Mouse (Mus musculus) limb, embryonic 10.5 days (tissue): ENCODE measurements at regions not wholly inside any gene's neighbourhood (a gene's known extent, or its start where the extent isn't known, plus 50 kb on each side); places are given as distances from the start of the nearest gene placed in this dataset.

ENCODE experiments used
- DNase-seq: peaks from one replicate; pipeline ENCODE4 v3.0.0-alpha.2; 2017; ENCODE audit warnings: low spot score
- H3K27ac ChIP-seq: fragments of 300-500 bp; sonication (generic); 2 replicates; pipeline ENCODE4 v1.5.1; 2016; ENCODE audit warnings: mild to moderate bottlenecking
- H3K27me3 ChIP-seq: fragments of 300-500 bp; sonication (generic); 2 replicates; pipeline ENCODE4 v1.6.1; 2016; ENCODE audit warnings: low read depth, mild to moderate bottlenecking; ENCODE audit not compliant: poor library complexity, severe bottlenecking
- H3K36me3 ChIP-seq: fragments of 300-500 bp; sonication (generic); 2 replicates; pipeline ENCODE4 v1.6.1; 2016; ENCODE audit warnings: mild to moderate bottlenecking, moderate library complexity
- H3K4me1 ChIP-seq: fragments of 300-500 bp; sonication (generic); 2 replicates; pipeline ENCODE4 v1.6.1; 2016
- H3K4me3 ChIP-seq: fragments of 300-500 bp; sonication (generic); 2 replicates; pipeline ENCODE4 v1.5.1; 2016; ENCODE audit warnings: mild to moderate bottlenecking, moderate library complexity
- H3K9me3 ChIP-seq: fragments of 300-500 bp; sonication (generic); replicated peaks from 2 replicates; pipeline ENCODE4 v1.6.1; 2016; ENCODE audit warnings: mild to moderate bottlenecking
- WGBS: fragments of 180-500 bp; shearing (Covaris S2); methylation state at CpG from one replicate; pipeline ENCODE4 v1.1.7; 2016; 5-methylcytosine and 5-hydroxymethylcytosine counted together

DNA sequence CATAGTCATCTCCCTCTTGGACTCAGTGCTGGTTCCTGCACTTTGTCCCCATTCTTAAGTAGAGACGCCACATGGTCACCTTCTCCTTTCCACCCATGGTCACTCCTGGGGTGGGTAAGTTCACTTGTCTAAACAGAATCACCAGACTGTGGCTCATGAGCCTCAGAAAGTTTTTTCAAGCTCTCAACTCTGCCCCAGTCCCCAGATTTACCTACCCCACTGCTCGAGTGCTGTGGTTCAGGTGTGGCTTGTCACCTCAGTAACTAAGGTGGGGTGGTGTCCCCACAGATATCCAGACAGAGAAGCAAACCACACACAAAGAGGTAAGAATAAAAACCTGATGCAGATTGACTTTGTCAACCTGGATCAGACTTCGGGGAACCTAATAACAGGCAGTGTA, 87.6 kb downstream of the Rpl10-ps3 start:
- Histone ChIP-seq H3K27ac (no peak overlapping the region), H3K4me1 (no peaks in the 10 kb centered on the region), H3K36me3 (no peaks in the 10 kb centered on the region), H3K4me3 (no peak overlapping the region), H3K27me3 (no peaks in the 10 kb centered on the region), H3K9me3 (no peaks in the 10 kb centered on the region)
- WGBS: 86% methylated on average over 3 of the region's 3 CpGs
- DNase-seq: no peak

- peaks cover 12% of the 10 kb centered on the region for H3K4me1 ChIP-seq
- no peak overlapping the region for H3K27ac ChIP-seq
- H3K4me3 ChIP-seq: no peak overlapping the region
- H3K36me3 ChIP-seq: no peaks in the 10 kb centered on the region
- H3K9me3 ChIP-seq: no peaks in the 10 kb centered on the region
- 69% methylated on average over 5 of the region's 5 CpGs for WGBS
- H3K27me3 ChIP-seq: no peaks in the 10 kb centered on the region
- DNase-seq: no peak
Measured at GRCm38 (mm10) chr9:50244982-50245671, 99.6 kb downstream of the Rpl10-ps3 start.

DNA sequence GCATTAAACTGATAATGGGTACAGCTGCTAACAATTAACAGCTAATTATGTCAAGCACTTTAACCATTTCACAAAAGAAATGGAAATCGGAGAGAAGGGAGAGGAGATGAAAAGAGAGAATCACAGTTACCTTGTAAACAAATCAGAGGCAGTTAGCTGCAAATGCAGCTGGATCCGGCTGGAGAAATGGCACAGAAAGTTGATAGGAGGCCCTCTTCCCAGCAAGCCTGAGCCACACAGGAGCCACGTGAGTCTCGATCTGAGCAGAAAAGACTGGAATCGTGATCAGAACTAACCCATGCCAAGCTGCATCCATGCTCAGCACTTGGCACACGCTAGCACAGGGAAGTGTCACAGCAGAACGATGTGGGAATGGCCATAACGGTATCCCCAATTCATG, 103.8 kb downstream of the Rpl10-ps3 start:
- 52% methylated on average over 8 of the region's 8 CpGs for WGBS
- Histone ChIP-seq H3K27ac (no peak overlapping the region), H3K36me3 (no peaks in the 10 kb centered on the region), H3K4me3 (no peak overlapping the region), H3K4me1 (peaks cover 19% of the 10 kb centered on the region), H3K27me3 (no peaks in the 10 kb centered on the region), H3K9me3 (no peaks in the 10 kb centered on the region)
- DNase-seq: no peak

DNA sequence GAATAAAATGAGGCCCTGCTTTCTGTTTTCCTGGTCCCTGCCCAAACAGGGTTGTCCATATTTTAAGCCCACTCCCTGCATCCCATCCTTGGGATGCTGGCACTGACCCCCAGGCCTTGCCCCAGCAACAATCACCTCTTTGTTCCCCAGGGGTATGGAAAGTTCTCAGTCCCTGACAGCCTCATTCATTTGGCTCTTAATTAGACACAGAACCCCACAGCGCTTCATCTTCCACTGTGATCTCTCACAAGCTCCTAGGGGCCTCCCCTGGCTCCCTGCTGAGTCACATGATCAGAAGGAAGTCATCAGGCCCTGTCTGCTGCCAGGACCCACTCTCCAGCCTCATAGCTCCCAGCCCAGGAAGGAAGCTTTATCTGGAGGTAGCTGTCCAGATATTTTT, 108.9 kb downstream of the Rpl10-ps3 start:
- Histone ChIP-seq H3K4me1 (peaks cover 17% of the 10 kb centered on the region), H3K36me3 (no peaks in the 10 kb centered on the region), H3K27ac (0 out of 2 replicates have a peak overlapping the region, but pooled peaks have one; percentile 0), H3K4me3 (no peak overlapping the region), H3K9me3 (no peaks in the 10 kb centered on the region), H3K27me3 (no peaks in the 10 kb centered on the region)
- peak; percentile 36 for DNase-seq
- WGBS: 21% methylated on average over 1 of the region's 1 CpGs

DNA sequence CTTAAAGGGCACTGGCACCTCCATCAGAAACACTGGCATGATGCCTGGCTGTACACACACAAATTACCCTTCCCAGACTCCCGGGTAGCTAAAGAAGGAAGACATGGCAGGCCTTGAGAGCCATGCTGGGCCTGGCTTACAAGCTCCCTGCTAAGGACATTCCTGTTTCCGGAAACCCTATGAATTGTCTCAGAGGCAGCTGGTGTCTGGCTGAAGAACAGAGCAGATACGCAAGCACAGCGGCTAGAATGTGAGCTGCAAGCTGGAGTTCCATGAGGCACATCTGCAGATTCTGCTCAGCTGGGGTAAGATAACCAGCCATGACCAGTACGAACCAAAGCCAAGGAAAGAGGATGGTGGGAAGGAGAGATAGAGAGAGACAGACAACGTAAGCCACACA, 110.1 kb downstream of the Rpl10-ps3 start:
- Histone ChIP-seq H3K4me1 (peaks cover 14% of the 10 kb centered on the region), H3K36me3 (no peaks in the 10 kb centered on the region), H3K27me3 (no peaks in the 10 kb centered on the region), H3K27ac (no peak overlapping the region), H3K9me3 (no peaks in the 10 kb centered on the region), H3K4me3 (no peak overlapping the region)
- DNase-seq: no peak
- 91% methylated on average over 6 of the region's 6 CpGs for WGBS

DNA sequence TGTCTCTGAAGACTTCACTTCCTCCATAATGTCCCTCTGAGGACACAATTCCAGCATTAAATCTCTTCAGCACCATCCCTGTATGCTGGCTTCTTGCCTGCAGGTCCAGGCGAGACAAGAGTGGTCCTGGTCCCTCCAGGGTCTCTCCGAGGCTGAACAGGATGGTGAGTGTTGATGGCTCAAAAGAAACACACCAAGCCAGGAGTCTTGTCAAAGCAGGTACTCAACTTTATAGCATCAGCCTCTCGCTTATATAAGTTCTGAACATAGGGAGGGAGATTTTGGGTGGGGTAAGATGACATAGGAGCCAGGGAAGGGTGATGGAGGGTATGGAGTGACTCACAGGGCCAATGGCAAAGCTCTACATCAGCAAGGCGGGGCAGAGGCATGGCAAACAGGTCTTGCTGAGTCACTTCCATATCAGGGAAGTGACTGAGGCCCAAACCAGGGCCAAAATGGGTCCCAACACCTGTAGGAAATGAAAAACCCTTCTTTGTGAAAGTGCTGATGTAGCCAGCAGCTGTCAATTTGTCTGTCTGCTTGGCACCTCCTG, 111.7 kb downstream of the Rpl10-ps3 start:
- Histone ChIP-seq H3K27ac (no peak overlapping the region), H3K4me1 (peaks cover 14% of the 10 kb centered on the region), H3K36me3 (no peaks in the 10 kb centered on the region), H3K9me3 (no peaks in the 10 kb centered on the region), H3K4me3 (no peak overlapping the region), H3K27me3 (no peaks in the 10 kb centered on the region)
- 91% methylated on average over 4 of the region's 4 CpGs for WGBS
- no peak for DNase-seq

DNA sequence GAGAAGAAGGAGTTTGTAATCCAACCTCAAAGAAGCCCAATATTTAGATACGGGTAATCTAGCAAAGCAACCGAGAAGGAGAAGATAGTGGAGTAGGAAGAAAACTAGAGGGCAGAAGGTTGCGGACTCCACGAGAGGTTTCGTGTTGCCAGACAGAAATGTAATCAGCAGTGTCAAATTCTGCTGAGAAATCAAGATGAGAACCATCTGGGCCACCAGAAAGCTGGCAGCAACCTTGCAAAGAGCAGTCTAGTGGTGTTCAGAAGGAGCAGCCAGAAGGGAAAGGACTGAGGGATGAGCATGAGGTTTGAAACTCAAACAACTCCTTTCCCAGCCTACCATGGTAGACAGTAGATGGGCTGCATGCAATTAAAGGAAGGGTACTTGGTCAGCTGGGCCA, 134.3 kb downstream of the Rpl10-ps3 start:
- no peaks in the 10 kb centered on the region for H3K27me3 ChIP-seq
- WGBS: 73% methylated on average over 5 of the region's 5 CpGs
- H3K36me3 ChIP-seq: no peaks in the 10 kb centered on the region
- no peaks in the 10 kb centered on the region for H3K4me1 ChIP-seq
- H3K27ac ChIP-seq: no peak overlapping the region
- no peak for DNase-seq
- H3K9me3 ChIP-seq: no peaks in the 10 kb centered on the region
- H3K4me3 ChIP-seq: no peak overlapping the region

DNA sequence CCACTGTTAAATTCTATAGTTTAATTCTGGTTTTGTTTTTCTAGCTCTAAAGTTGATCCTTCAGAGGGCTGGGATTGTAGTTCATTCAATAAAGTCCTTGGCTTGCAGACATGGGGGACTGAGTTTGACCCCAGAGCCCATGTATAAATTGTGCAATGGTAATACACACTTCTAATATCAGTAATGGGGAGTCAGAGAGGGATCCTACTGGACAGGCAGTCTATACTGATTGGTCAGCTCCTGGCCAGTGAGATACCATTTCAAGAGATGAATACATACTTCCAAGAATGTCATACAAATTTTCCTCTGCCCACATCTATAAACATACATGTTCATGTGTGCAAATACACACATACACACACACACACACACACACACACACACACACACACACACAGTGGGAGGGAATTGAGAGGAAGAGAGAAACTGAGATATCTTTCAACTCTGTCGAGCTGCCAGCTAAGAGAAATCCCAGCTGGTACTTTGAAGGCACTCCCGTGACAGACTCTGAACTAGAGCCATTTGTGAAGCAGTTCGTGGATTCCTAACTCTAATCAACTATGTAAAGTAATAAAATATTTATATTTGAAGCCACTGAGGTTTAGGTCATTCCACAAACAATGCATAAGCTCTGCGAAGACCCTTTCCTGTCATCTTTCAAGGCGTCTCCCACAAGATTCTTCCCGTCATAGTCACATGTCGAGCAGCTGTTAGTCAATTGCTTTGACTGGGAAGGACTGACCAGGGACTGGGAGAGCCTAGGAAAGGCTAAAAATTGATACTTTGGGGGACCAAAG, 145.1 kb downstream of the Rpl10-ps3 start:
- WGBS: 88% methylated on average over 7 of the region's 7 CpGs
- Histone ChIP-seq H3K4me3 (no peak overlapping the region), H3K9me3 (no peaks in the 10 kb centered on the region), H3K27me3 (no peaks in the 10 kb centered on the region), H3K36me3 (no peaks in the 10 kb centered on the region), H3K27ac (no peak overlapping the region), H3K4me1 (no peaks in the 10 kb centered on the region)
- no peak for DNase-seq

DNA sequence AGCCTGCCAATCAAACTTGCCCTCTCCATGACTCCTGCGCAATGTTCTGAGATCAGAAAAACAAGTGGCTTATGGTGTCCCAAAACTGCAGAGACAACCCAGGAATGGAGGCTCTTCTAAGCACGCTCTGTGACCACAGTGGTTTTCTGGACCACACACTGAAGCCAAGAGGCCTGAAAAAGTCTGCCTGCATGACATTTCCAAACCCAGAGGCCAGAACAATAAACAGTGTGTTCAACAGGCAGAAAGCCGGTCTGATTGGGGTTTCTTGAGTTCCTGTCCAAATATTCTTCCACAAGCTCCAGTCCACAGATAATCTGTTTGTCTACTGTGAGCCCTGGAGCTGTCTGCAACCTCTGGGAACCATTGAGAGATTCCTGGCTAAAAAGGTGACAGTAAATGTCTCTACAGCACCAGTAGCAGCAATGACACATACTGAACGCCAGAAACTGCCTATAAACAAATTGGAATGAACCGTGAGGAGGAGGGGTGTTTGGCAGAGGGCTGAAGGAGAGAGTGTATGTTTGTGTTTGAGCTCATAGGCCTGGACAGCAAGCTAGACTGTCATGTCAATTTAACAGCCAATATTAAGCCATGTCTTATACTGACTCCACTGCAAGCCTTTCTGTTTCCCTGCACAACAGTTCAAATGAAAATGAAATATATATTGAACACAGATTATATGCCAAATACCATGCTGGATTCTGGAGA, 152.2 kb downstream of the Rpl10-ps3 start:
- Histone ChIP-seq H3K4me3 (no peak overlapping the region), H3K9me3 (no peaks in the 10 kb centered on the region), H3K4me1 (peaks cover 8% of the 10 kb centered on the region), H3K27me3 (no peaks in the 10 kb centered on the region), H3K27ac (no peak overlapping the region), H3K36me3 (no peaks in the 10 kb centered on the region)
- 67% methylated on average over 5 of the region's 5 CpGs for WGBS
- DNase-seq: no peak

- Histone ChIP-seq H3K9me3 (no peaks in the 10 kb centered on the region), H3K4me1 (peaks cover 8% of the 10 kb centered on the region), H3K4me3 (no peak overlapping the region), H3K36me3 (no peaks in the 10 kb centered on the region), H3K27ac (no peak overlapping the region), H3K27me3 (no peaks in the 10 kb centered on the region)
- DNase-seq: no peak
- WGBS: 3% methylated on average over 3 of the region's 3 CpGs
Measured at GRCm38 (mm10) chr9:50191136-50191535, 153.6 kb downstream of the Rpl10-ps3 start.

GRCm38 (mm10) chr9:50188576-50189070, 156.1 kb downstream of the Rpl10-ps3 start:
- Histone ChIP-seq H3K27me3 (no peaks in the 10 kb centered on the region), H3K4me3 (no peak overlapping the region), H3K9me3 (no peaks in the 10 kb centered on the region), H3K36me3 (no peaks in the 10 kb centered on the region), H3K27ac (no peak overlapping the region), H3K4me1 (peaks cover 8% of the 10 kb centered on the region)
- 71% methylated on average over 6 of the region's 6 CpGs for WGBS
- DNase-seq: no peak

DNA sequence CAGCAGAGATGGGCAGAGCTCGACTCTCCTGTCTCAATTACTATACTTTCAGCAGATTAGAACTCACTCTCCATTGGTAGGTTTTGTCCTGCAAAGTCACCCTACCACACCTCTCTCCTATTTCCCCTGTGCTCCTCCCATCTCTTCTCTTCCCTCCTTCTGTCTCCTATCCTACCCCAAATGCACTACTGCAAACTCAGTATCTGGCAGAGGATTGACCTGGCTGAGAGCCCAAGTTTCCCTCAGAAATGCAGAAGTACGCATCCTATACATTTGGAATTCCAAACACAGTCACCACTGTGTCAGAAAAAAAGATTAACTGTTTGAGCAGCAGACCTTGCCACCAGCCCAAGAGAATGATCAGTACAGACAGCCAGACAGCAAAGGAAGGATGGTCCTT, 163.4 kb downstream of the Rpl10-ps3 start:
- Histone ChIP-seq H3K27me3 (no peaks in the 10 kb centered on the region), H3K36me3 (no peaks in the 10 kb centered on the region), H3K4me3 (no peak overlapping the region), H3K9me3 (no peaks in the 10 kb centered on the region), H3K27ac (no peak overlapping the region), H3K4me1 (no peaks in the 10 kb centered on the region)
- 69% methylated on average over 2 of the region's 2 CpGs for whole genome bisulfite sequencing
- DNase-seq: no peak

- H3K27me3 ChIP-seq: no peaks in the 10 kb centered on the region
- no peak overlapping the region for H3K27ac ChIP-seq
- 0 out of 2 replicates have a peak, but pooled peaks cover 3% of the 10 kb centered on the region for H3K4me1 ChIP-seq
- no peak for DNase-seq
- H3K36me3 ChIP-seq: no peaks in the 10 kb centered on the region
- no peaks in the 10 kb centered on the region for H3K9me3 ChIP-seq
- no peak overlapping the region for H3K4me3 ChIP-seq
- WGBS: 88% methylated on average over 2 of the region's 2 CpGs
Measured at GRCm38 (mm10) chr9:50176131-50176530, 168.6 kb downstream of the Rpl10-ps3 start.
